Mouse (Mus musculus): ENCODE measurements around the gene Ncf2. TPM values are rescaled to one million over a fixed set of nuclear protein-coding genes. Genes with fewer than 3 reads are reported as not detected.

Ncf2 gene
- polyA plus RNA-seq, 1 experiment from 2014 or later: 6.1 TPM

DNA sequence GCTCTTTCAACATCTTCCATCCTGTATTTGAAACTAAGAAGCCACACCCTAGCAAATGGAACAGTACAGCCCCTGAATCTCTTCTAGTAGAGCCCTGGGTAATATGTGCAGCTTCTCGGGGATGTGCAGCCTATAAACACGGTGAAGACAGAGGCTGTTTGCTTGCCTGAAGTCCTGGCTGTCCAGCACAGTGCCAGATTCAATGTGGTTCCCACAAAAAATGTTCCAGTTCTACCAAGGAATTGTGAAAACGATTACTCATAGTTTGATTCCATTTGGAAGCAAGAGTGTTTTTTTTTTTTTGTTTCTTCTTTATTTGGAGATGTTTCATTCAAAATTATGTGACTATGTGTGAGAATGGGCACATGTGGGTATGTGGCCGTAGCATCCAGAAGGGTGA, 21.8 kb downstream of the Ncf2 start:
- H3K27me3 ChIP-seq (replicated peaks; ENCODE audit: control insufficient read depth, insufficient read depth, low read length): no peaks in the 10 kb centered on the region
- no peaks in the 10 kb centered on the region for H3K9me3 ChIP-seq (ENCODE audit: control insufficient read depth, low read length)
- no peak for ATAC-seq (replicated peaks; ENCODE audit: low FRiP score, low TSS enrichment, low read depth)
- 86% methylated on average over 4 of the region's 4 CpGs for WGBS
- DNase-seq (ENCODE audit: low spot score): no peak
- H3K36me3 ChIP-seq (ENCODE audit: control insufficient read depth, insufficient read depth, low read length): no peaks in the 10 kb centered on the region
- no peak overlapping the region for H3K9ac ChIP-seq (ENCODE audit: low read length)
- H3K4me1 ChIP-seq (replicated peaks; ENCODE audit: control insufficient read depth, insufficient read depth, low read length): 0 out of 2 replicates have a peak, but pooled peaks cover 8% of the 10 kb centered on the region
- no peak overlapping the region for H3K27ac ChIP-seq (ENCODE audit: low read depth)
- H3K4me3 ChIP-seq (ENCODE audit: low read depth, low read length): no peak overlapping the region
- no peak overlapping the region for H3K4me2 ChIP-seq (ENCODE audit: low read length)

DNA sequence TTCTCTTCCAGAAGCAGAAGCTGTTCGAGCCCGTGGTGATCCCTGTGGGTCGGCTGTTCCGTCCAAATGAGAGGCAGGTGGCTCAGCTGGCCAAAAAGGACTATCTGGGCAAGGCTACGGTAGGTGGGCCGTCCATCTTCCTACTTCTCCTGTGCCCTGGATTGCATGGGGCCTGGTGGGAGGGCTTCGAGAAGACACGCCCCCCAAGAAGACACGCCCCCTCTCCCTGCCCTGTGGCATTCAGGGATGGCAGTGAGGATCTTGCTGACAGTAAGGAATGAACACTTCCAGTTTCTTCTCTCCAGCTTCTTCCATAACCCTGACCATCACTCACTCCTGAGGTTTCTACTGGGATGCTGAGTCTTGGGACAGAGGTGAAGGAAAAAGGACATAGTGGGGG, 24.2 kb downstream of the Ncf2 start:
- Histone ChIP-seq H3K9me3 (ENCODE audit: control insufficient read depth, low read length) (no peaks in the 10 kb centered on the region), H3K27ac (ENCODE audit: low read depth) (no peak overlapping the region), H3K4me1 (replicated peaks; ENCODE audit: control insufficient read depth, insufficient read depth, low read length) (no peaks in the 10 kb centered on the region), H3K4me2 (ENCODE audit: low read length) (no peak overlapping the region), H3K27me3 (replicated peaks; ENCODE audit: control insufficient read depth, insufficient read depth, low read length) (no peaks in the 10 kb centered on the region), H3K4me3 (ENCODE audit: low read depth, low read length) (no peak overlapping the region), H3K36me3 (ENCODE audit: control insufficient read depth, insufficient read depth, low read length) (no peaks in the 10 kb centered on the region), H3K9ac (ENCODE audit: low read length) (no peak overlapping the region)
- DNase-seq (ENCODE audit: low spot score) (no peak), ATAC-seq (replicated peaks; ENCODE audit: low FRiP score, low TSS enrichment, low read depth) (no peak)
- 67% methylated on average over 9 of the region's 9 CpGs for WGBS

DNA sequence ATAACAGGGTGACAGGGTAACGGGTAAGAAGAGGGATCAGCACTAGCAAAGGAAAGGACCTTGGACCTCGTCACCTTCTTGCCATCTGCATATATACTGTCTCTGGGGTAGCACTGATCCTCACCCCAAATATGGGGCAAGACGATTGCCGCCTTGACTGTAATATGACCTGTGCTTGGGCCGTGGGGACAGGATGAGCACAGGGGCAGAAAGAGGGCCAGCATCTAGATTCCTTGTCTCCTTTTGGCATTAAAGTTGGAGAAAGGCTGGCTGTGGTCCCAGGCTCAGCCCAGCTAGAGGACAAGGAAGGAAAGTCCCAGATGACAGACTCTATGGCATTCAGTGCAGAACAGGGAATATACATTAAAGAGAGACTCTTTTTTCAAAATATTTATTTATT, 26.5 kb downstream of the Ncf2 start:
- whole genome bisulfite sequencing: 83% methylated on average over 5 of the region's 5 CpGs
- Histone ChIP-seq H3K9me3 (ENCODE audit: control insufficient read depth, low read length) (no peaks in the 10 kb centered on the region), H3K36me3 (ENCODE audit: control insufficient read depth, insufficient read depth, low read length) (no peaks in the 10 kb centered on the region), H3K4me2 (ENCODE audit: low read length) (no peak overlapping the region), H3K27me3 (replicated peaks; ENCODE audit: control insufficient read depth, insufficient read depth, low read length) (no peaks in the 10 kb centered on the region), H3K27ac (ENCODE audit: low read depth) (no peak overlapping the region), H3K9ac (ENCODE audit: low read length) (no peak overlapping the region), H3K4me3 (ENCODE audit: low read depth, low read length) (no peak overlapping the region), H3K4me1 (replicated peaks; ENCODE audit: control insufficient read depth, insufficient read depth, low read length) (no peaks in the 10 kb centered on the region)
- DNase-seq (ENCODE audit: low spot score): no peak
- ATAC-seq (replicated peaks; ENCODE audit: low FRiP score, low TSS enrichment, low read depth): no peak

DNA sequence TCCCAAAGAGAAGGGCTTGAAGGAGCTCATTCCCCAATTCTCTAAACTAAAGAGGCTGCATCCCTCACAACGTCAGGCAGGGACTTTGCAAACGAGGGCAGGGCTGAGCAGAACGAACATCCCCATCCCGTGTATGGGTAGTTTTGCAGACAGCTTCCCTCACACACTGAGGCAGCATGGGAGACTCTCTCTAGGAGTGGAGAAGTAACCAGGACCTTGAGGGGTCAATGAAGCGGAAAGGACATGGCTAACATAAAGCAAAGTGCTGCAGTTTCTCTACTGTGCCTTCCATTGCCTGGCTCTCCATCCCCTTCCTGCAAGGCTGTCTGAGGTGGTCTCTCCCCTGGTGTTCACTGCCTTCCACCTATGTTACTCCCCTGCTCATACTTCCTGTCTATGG, 28.2 kb downstream of the Ncf2 start:
- H3K27me3 ChIP-seq (replicated peaks; ENCODE audit: control insufficient read depth, insufficient read depth, low read length): no peaks in the 10 kb centered on the region
- no peak overlapping the region for H3K9ac ChIP-seq (ENCODE audit: low read length)
- DNase-seq (ENCODE audit: low spot score) (no peak), ATAC-seq (replicated peaks; ENCODE audit: low FRiP score, low TSS enrichment, low read depth) (no peak)
- no peak overlapping the region for H3K27ac ChIP-seq (ENCODE audit: low read depth)
- H3K9me3 ChIP-seq (ENCODE audit: control insufficient read depth, low read length): no peaks in the 10 kb centered on the region
- no peaks in the 10 kb centered on the region for H3K36me3 ChIP-seq (ENCODE audit: control insufficient read depth, insufficient read depth, low read length)
- H3K4me2 ChIP-seq (ENCODE audit: low read length): no peak overlapping the region
- H3K4me3 ChIP-seq (ENCODE audit: low read depth, low read length): no peak overlapping the region
- WGBS: 79% methylated on average over 5 of the region's 5 CpGs
- no peaks in the 10 kb centered on the region for H3K4me1 ChIP-seq (replicated peaks; ENCODE audit: control insufficient read depth, insufficient read depth, low read length)

DNA sequence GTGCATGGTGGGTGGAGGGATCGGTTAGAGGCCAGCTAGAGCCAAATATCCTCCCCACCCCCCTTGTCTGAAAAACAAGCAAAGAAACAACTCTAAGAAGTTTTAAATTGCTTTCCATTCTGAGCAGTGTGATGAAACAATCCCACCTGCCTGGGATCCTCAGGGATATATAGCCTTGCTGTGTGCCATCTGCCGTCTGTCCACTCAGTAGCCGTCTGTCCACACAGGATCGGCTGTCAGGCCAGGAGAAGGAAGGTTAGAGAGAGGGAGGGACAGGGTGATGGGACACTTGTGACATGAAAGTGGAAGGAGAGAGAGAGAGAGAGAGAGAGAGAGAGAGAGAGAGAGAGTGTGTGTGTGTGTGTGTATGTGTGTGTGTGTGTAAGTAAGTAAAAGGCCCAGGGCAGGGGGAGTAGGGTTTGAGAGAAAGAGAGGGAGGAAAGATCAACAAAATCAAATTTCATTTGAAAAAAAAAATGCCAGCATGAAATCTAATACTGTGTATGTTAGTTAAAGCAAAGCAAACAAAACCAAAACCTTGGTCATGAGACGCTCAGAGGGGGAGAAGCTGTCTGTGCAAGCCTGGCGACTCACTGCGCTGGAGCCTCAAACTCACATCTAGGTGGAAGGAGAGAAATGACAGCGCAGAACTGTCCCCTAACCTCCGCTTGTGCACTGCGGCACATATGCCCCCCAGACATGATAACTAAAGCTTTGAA, 28.8 kb downstream of the Ncf2 start:
- ATAC-seq (replicated peaks; ENCODE audit: low FRiP score, low TSS enrichment, low read depth) (no peak), DNase-seq (ENCODE audit: low spot score) (no peak)
- no peaks in the 10 kb centered on the region for H3K9me3 ChIP-seq (ENCODE audit: control insufficient read depth, low read length)
- H3K4me3 ChIP-seq (ENCODE audit: low read depth, low read length): no peak overlapping the region
- H3K4me2 ChIP-seq (ENCODE audit: low read length): no peak overlapping the region
- H3K9ac ChIP-seq (ENCODE audit: low read length): no peak overlapping the region
- 77% methylated on average over 10 of the region's 10 CpGs for WGBS
- H3K27ac ChIP-seq (ENCODE audit: low read depth): no peak overlapping the region
- H3K27me3 ChIP-seq (replicated peaks; ENCODE audit: control insufficient read depth, insufficient read depth, low read length): no peaks in the 10 kb centered on the region
- no peaks in the 10 kb centered on the region for H3K4me1 ChIP-seq (replicated peaks; ENCODE audit: control insufficient read depth, insufficient read depth, low read length)
- H3K36me3 ChIP-seq (ENCODE audit: control insufficient read depth, insufficient read depth, low read length): no peaks in the 10 kb centered on the region

DNA sequence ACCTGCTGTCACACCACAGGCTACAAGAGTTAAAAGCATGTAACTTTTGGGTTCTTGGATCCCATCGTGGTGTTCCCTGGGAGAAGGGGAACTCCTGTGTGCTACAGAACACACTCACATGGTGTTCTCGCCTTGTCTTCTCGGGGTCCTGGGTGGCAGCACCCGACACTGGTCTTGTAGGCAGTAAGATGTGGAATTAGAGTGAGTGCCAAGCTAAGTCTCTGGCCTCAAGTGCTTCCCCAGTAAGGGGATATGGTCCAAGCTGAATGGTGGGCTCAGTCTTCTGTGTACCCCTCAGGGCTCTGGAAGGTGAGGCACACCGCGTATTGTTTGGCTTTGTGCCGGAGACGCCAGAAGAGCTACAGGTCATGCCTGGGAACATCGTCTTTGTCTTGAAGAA, 30.1 kb downstream of the Ncf2 start:
- DNase-seq (ENCODE audit: low spot score) (no peak), ATAC-seq (replicated peaks; ENCODE audit: low FRiP score, low TSS enrichment, low read depth) (no peak)
- no peaks in the 10 kb centered on the region for H3K9me3 ChIP-seq (ENCODE audit: control insufficient read depth, low read length)
- no peak overlapping the region for H3K4me3 ChIP-seq (ENCODE audit: low read depth, low read length)
- WGBS: 93% methylated on average over 9 of the region's 9 CpGs
- no peak overlapping the region for H3K27ac ChIP-seq (ENCODE audit: low read depth)
- H3K36me3 ChIP-seq (ENCODE audit: control insufficient read depth, insufficient read depth, low read length): 0 out of 2 replicates have a peak, but pooled peaks cover under 1% of the 10 kb centered on the region
- no peaks in the 10 kb centered on the region for H3K27me3 ChIP-seq (replicated peaks; ENCODE audit: control insufficient read depth, insufficient read depth, low read length)
- H3K4me1 ChIP-seq (replicated peaks; ENCODE audit: control insufficient read depth, insufficient read depth, low read length): no peaks in the 10 kb centered on the region
- H3K4me2 ChIP-seq (ENCODE audit: low read length): no peak overlapping the region
- no peak overlapping the region for H3K9ac ChIP-seq (ENCODE audit: low read length)

DNA sequence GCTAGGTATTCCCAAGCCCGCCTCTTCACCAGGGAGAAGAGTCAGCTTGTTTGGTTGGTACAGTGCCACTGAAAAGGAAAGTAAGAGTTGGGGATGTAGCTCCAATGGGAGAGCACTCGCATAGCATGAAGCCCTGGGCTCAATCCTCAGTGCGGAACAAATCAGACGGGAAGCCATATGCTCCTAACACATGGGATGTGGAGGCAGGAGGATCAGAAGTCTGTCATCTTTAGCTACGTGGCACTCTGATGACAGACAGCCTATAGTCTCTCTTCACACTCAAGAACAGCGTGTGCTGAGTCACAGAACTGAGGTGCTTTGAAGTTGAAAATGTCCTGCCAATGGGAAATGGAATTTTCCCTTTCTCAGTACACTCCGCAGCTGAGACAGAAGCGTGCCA, 31.0 kb downstream of the Ncf2 start:
- Histone ChIP-seq H3K27me3 (replicated peaks; ENCODE audit: control insufficient read depth, insufficient read depth, low read length) (no peaks in the 10 kb centered on the region), H3K27ac (ENCODE audit: low read depth) (no peak overlapping the region), H3K4me2 (ENCODE audit: low read length) (no peak overlapping the region), H3K4me1 (replicated peaks; ENCODE audit: control insufficient read depth, insufficient read depth, low read length) (no peaks in the 10 kb centered on the region), H3K36me3 (ENCODE audit: control insufficient read depth, insufficient read depth, low read length) (peaks cover 10% of the 10 kb centered on the region; the same call in 1 of the 2 replicates), H3K9ac (ENCODE audit: low read length) (no peak overlapping the region), H3K4me3 (ENCODE audit: low read depth, low read length) (no peak overlapping the region), H3K9me3 (ENCODE audit: control insufficient read depth, low read length) (no peaks in the 10 kb centered on the region)
- WGBS: 86% methylated on average over 8 of the region's 8 CpGs
- no peak for ATAC-seq (replicated peaks; ENCODE audit: low FRiP score, low TSS enrichment, low read depth)
- DNase-seq (ENCODE audit: low spot score): no peak

DNA sequence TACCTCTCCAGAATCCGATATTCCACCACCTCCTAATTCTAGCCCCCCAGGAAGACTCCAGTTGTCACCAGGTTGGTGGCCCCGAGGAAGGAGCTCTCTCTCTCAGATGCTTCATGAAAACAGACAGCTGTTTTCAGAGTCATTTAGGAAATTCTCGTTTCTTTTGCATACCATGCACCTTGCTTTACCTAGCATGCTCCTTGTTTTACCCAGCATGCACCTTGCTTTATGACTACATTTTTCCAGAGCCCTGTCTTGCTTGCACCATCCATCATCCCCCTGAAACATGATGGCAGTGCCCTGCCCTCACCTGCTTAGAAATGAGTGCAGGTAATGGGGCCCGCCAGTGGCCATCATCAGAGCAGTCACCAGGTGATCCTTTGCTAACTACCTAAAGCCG, 31.6 kb downstream of the Ncf2 start:
- WGBS: 79% methylated on average over 5 of the region's 5 CpGs
- no peak overlapping the region for H3K4me2 ChIP-seq (ENCODE audit: low read length)
- no peak overlapping the region for H3K27ac ChIP-seq (ENCODE audit: low read depth)
- peaks cover 16% of the 10 kb centered on the region for H3K36me3 ChIP-seq (ENCODE audit: control insufficient read depth, insufficient read depth, low read length)
- no peaks in the 10 kb centered on the region for H3K9me3 ChIP-seq (ENCODE audit: control insufficient read depth, low read length)
- no peaks in the 10 kb centered on the region for H3K27me3 ChIP-seq (replicated peaks; ENCODE audit: control insufficient read depth, insufficient read depth, low read length)
- DNase-seq (ENCODE audit: low spot score): no peak
- H3K4me1 ChIP-seq (replicated peaks; ENCODE audit: control insufficient read depth, insufficient read depth, low read length): no peaks in the 10 kb centered on the region
- ATAC-seq (replicated peaks; ENCODE audit: low FRiP score, low TSS enrichment, low read depth): no peak
- no peak overlapping the region for H3K9ac ChIP-seq (ENCODE audit: low read length)
- no peak overlapping the region for H3K4me3 ChIP-seq (ENCODE audit: low read depth, low read length)

DNA sequence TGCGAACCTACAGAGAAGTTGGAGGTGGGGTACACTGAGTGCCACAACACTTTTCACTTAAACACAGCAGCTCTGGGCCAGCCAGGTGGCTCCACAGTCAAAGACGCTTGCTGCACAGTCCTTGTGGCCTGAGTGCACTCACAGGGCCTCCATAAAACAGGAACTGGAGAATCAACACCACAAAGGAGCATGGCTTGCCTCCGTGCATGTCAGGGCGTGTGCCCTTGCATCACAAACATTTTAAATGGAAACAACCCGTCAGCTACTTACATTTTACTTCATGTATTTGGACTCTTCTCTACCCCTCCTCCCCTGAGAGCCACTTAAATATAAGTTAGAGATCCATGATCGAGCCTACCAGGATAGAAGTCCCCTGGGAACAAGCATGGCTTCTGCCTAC, 32.3 kb downstream of the Ncf2 start:
- Histone ChIP-seq H3K4me1 (replicated peaks; ENCODE audit: control insufficient read depth, insufficient read depth, low read length) (no peaks in the 10 kb centered on the region), H3K9me3 (ENCODE audit: control insufficient read depth, low read length) (no peaks in the 10 kb centered on the region), H3K27ac (ENCODE audit: low read depth) (no peak overlapping the region), H3K4me3 (ENCODE audit: low read depth, low read length) (no peak overlapping the region), H3K36me3 (ENCODE audit: control insufficient read depth, insufficient read depth, low read length) (peaks cover 21% of the 10 kb centered on the region), H3K4me2 (ENCODE audit: low read length) (no peak overlapping the region), H3K27me3 (replicated peaks; ENCODE audit: control insufficient read depth, insufficient read depth, low read length) (no peaks in the 10 kb centered on the region), H3K9ac (ENCODE audit: low read length) (no peak overlapping the region)
- WGBS: 83% methylated on average over 6 of the region's 6 CpGs
- ATAC-seq (replicated peaks; ENCODE audit: low FRiP score, low TSS enrichment, low read depth) (no peak), DNase-seq (ENCODE audit: low spot score) (no peak)
